Mouse (Mus musculus): ENCODE data around the gene Prmt3.

Gene Prmt3

GRCm38 (mm10) chr7:49857347-49857746 lies 79.2 kb downstream of the Prmt3 start:
- no peak for DNase-seq (ENCODE audit: low spot score in 2 of 2)

- no peak for DNase-seq (ENCODE audit: low spot score in 2 of 2)
These were observed 80.1 kb downstream of the Prmt3 start for GRCm38 (mm10) chr7:49858257-49858656.

DNA sequence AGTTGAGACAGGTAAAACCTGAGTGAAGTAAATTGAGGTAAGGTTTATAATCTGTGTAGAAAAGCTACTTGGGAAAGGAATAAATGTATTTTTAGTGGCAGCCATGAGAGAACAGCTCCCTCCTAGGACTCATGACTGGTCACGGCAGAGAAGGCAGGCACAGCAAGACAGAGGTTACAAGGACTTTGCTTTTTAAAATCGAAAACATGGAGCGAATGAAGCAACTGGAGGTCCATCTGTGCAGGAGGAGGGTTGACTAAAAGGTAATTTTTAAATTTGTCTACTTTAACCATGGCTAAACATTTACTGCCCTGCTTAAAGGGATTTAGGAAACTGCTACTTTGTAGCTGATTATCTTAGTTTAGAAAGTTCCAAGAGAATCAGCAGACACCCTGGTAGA lies 81.7 kb downstream of the Prmt3 start:
- no peak for DNase-seq (ENCODE audit: low spot score in 2 of 2)

DNA sequence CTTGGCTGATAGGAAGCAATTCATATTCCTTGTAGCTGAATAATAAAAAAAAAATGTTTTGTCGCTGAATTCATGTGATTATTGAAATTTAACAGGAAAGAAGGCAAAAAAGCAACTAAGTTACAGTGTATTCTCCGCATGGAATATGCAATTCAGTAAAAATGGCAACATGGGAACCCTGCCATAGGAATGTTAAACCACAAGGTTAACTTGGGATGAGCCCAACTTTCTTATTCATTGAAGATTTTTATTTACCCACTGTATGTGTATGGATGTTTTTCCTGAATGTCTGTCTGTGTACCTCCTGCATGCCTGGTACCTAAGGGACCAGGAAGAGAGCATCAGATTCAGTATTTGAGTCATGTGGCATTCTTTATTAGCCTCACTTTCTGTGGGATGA lies 83.0 kb downstream of the Prmt3 start:
- no peak for DNase-seq (ENCODE audit: low spot score in 2 of 2)

GRCm38 (mm10) chr7:49863753-49864152 lies 85.6 kb downstream of the Prmt3 start:
- no peak for DNase-seq (ENCODE audit: low spot score in 2 of 2)

DNA sequence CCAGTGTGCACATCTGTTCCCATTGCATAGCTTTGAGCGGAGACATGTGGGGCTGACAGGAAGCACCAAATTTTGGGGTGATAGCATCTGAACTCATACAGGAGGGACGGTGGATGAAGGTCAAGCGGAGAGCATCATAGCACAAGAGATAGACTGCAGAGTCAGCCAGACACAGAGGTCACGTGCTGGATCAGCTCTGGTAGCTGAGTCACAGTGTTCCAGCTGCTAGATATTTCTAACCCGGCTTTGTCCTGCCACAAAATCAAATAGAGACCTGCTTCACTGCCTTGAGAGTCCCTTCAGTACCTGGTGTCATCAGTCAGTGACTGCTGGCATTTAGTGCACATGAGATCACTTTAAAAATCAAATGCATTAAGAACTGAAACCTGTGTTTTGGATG lies 91.5 kb downstream of the Prmt3 start:
- no peak for DNase-seq (ENCODE audit: low spot score in 2 of 2)

GRCm38 (mm10) chr7:49870276-49870675 lies 92.1 kb downstream of the Prmt3 start:
- no peak for DNase-seq (ENCODE audit: low spot score in 2 of 2)

- DNase-seq (ENCODE audit: low spot score in 2 of 2): no peak
These were observed 99.2 kb downstream of the Prmt3 start for GRCm38 (mm10) chr7:49877307-49877706.

DNA sequence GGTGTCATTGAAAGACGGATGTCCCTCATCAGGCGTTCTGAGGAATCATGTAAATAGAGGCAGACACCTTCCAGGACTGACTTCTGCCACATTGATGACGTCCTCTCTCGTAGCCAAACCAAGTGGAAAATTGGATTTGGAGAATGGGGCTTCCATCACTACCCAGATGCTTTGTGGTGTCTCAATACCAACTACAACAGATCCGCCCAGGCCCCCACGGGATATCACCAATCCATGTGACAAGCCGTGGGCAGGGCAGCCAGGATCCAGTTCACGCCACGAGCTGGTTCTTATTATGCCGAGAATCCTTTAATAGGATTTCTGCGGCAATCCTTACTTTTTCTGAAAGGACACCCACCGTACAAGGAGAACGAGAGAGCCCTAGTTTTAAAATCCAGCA lies 100.9 kb downstream of the Prmt3 start:
- DNase-seq (ENCODE audit: low spot score in 2 of 2): no peak

DNA sequence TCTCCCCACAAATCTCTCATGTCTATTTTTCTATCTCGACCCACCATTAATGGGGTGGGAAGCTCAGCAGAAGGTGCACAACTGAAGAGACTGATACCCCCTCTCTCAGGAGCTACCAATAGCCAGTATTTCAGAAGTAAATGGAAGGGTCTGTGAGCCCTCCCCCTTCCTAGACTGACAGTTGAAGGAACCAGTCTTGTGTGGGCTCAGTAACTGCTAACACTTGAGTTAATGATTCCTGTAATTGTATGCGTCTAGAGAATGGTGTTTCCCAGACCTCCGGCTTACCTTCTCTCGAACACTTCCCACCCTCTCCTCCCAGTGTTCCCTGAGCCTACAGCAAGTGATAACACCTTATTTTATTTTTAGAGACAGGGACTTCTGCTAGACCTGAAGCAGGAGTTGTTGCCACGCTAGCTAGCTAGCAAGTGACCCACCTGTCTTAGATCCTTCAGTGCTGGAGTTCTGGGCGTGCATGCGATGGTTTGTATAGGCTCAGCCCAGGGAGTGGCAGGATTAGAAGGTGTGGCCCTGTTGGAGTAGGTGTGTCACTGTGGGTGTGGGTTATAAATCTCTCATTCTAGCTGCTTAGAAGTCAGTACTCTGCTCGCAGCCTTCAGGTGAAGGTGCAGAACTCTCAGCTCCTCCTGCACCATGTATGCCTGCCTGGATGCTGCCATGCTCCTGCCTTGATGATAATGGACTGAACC lies 102.0 kb downstream of the Prmt3 start:
- no peak for DNase-seq (ENCODE audit: low spot score in 2 of 2)

DNA sequence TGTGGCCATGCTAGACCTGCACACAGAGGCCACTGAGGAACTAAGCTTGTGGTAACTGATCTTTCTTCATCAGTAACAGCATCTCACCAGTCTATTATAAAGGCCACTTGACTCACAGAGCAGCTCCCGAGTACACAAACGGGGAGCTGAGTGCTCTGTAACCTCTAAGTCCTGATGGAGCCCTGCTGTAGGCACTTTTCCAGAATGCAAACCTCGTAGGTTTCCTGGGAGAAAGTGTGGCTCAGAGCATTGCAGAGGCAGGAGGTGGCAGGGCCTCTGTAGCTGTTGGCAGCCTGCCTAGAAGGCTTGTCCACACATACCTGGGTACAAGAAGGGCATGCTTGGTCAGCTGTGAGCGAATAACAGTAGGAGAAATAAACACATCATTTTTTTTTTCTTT lies 104.1 kb downstream of the Prmt3 start:
- peak; percentile 3 to 36 for DNase-seq (ENCODE audit: low spot score in 2 of 2)

GRCm38 (mm10) chr7:49882694-49883389 lies 104.7 kb downstream of the Prmt3 start:
- no peak for DNase-seq (ENCODE audit: low spot score in 2 of 2)

- DNase-seq (ENCODE audit: low spot score in 2 of 2): no peak
These were observed 109.7 kb downstream of the Prmt3 start for GRCm38 (mm10) chr7:49887776-49888390.

DNA sequence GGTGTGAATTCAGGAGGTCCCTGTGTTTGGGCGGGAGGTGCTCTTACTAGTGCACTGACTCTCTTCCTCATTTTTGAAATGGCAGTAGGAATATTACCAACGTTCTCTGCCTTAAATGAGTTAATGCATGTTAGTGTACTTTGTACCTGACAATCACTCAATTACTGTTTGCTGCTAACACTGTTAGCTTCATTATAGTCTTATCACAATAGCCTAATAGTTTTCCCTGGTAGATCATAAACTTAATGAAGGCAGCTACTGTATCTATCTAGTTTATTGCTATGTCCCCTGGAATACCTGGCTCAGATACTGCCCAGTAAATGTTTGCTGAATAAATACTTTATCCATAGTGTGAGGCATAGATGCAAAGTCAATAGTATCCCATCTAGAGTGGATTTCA lies 116.6 kb downstream of the Prmt3 start:
- no peak for DNase-seq (ENCODE audit: low spot score in 2 of 2)

DNA sequence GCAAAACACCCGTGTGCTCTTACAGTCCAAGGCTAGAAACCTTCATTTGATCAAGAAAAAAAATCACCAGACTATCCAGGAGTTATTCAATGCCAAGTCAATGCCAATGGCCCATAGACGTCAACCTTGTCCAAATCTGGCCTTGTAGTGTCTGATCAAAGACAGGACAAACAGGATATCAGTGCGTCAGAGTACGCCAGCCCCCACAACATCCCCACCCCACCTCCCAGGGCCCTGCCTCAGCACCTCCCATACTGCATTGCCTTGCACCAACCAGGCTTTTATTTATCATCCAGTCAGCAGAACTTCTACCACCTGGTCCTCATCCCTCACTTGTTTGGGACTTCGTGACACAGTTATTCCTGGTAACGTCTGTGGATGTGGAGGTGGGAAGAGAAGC lies 117.2 kb downstream of the Prmt3 start:
- DNase-seq (ENCODE audit: low spot score in 2 of 2): no peak

- no peak for DNase-seq (ENCODE audit: low spot score in 2 of 2)
These were observed 123.9 kb downstream of the Prmt3 start for GRCm38 (mm10) chr7:49902003-49902552.

- no peak for DNase-seq (ENCODE audit: low spot score in 2 of 2)
These were observed 129.3 kb downstream of the Prmt3 start for GRCm38 (mm10) chr7:49907191-49908171.

Data from urinary bladder, postnatal 36 days (tissue).